Mouse (Mus musculus) heart, embryonic 11.5 days (tissue): ENCODE results near the gene Heg1. TPM values are rescaled to one million over a fixed set of nuclear protein-coding genes. Genes with fewer than 3 reads are reported as not detected.

Source experiments
- ATAC-seq: fragments of 200-750 bp; cut with Nextera tagmentation; replicated peaks from 2 replicates; pipeline ENCODE4 v1.8.0; 2017; ENCODE audit warnings: moderate library complexity; ENCODE audit not compliant: insufficient number of reproducible peaks, low FRiP score, low TSS enrichment
- H3K27ac ChIP-seq: fragments of 300-500 bp; sonication (generic); 2 replicates; pipeline ENCODE4 v1.5.1; 2014; ENCODE audit warnings: mild to moderate bottlenecking, low read depth, low read length
- H3K27me3 ChIP-seq: fragments of 300-500 bp; sonication (generic); 2 replicates; pipeline ENCODE4 v1.6.1; 2014; ENCODE audit warnings: mild to moderate bottlenecking, low read length, mixed read lengths; ENCODE audit not compliant: control insufficient read depth, insufficient read depth
- H3K36me3 ChIP-seq: fragments of 300-500 bp; sonication (generic); 2 replicates; pipeline ENCODE4 v1.6.1; 2014; ENCODE audit warnings: mild to moderate bottlenecking, low read length, moderate library complexity, mixed read lengths; ENCODE audit not compliant: control insufficient read depth, insufficient read depth
- H3K4me1 ChIP-seq: fragments of 300-500 bp; sonication (generic); 2 replicates; pipeline ENCODE4 v1.6.1; 2014; ENCODE audit warnings: low read length; ENCODE audit not compliant: control insufficient read depth, insufficient read depth
- H3K4me2 ChIP-seq: fragments of 300-500 bp; sonication (generic); 2 replicates; pipeline ENCODE4 v1.6.1; 2014; ENCODE audit warnings: mild to moderate bottlenecking, moderate library complexity
- H3K4me3 ChIP-seq: fragments of 300-500 bp; sonication (generic); 2 replicates; pipeline ENCODE4 v1.5.1; 2014; ENCODE audit warnings: low read depth, low read length
- H3K9ac ChIP-seq: fragments of 300-500 bp; sonication (generic); 2 replicates; pipeline ENCODE4 v1.6.1; 2014; ENCODE audit warnings: mild to moderate bottlenecking, low read depth, low read length, moderate library complexity
- H3K9me3 ChIP-seq: fragments of 300-500 bp; sonication (generic); replicated peaks from 2 replicates; pipeline ENCODE4 v1.6.1; 2016; ENCODE audit warnings: low read length; ENCODE audit not compliant: control insufficient read depth
- WGBS: fragments of 180-500 bp; shearing (Covaris S2); extraction: QIAGEN DNeasy Blood & Tissue Kit; methylation state at CpG from one replicate; pipeline ENCODE4 v1.1.7; 2014; ENCODE audit not compliant: insufficient replicate concordance; 5-methylcytosine and 5-hydroxymethylcytosine counted together
- polyA plus RNA-seq: library from polyadenylated mRNA; unstranded; fragments of >200 nt; fragmentation: Nextera tagmentation; extraction: Ambion mirVana; gene quantifications from 2 replicates; pipeline ENCODE4 v1.2.1, GENCODE M21; 2014

The Heg1 gene
- polyA plus RNA-seq, 1 experiment from 2014 or later = 31.3 TPM

DNA sequence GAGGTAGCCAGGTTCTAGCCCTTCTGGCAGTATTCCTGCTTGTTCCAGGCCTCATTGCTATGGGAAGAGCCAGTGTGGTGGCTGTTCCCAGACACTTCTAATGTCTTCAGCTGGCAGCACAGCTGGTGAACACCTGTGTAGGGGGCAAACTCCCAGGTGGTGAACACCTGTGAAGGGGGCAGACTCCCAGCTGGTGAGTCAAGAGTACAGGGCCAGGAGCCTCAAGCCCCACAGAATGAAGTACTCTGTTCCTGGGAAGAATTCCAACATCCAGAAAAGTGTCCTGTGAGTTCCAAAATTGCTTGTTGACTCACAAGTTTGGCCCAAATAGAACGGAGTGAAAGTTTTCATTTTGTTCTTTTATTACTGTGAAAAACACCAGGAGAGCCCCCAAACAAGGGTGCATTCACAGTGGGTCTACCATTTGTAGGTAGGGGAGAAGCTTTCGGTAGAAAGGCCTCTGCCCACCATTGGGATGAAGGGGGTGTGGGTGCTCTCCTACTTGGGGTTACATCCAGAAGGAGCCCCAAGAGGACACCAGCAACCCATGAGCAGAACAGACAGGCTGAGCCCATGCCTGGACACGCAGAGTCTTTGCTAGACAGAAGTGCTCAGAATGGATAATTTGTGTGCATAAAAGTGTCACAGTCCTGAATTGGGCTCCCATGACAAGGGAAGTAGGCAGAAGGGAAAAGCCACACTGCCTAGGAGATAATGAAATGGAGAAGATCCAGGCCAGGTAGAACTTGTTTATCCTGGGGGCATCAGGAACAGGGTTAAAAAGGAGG, 84.5 kb downstream of the Heg1 start:
- H3K27me3 ChIP-seq = no peaks in the 10 kb centered on the region
- H3K27ac ChIP-seq = no peak overlapping the region
- no peak overlapping the region for H3K9ac ChIP-seq
- 0 out of 2 replicates have a peak, but pooled peaks cover 5% of the 10 kb centered on the region for H3K36me3 ChIP-seq
- no peaks in the 10 kb centered on the region for H3K9me3 ChIP-seq
- H3K4me3 ChIP-seq = no peak overlapping the region
- 89% methylated on average over 3 of the region's 3 CpGs for WGBS
- H3K4me2 ChIP-seq = no peak overlapping the region
- H3K4me1 ChIP-seq = no peaks in the 10 kb centered on the region
- no peak for ATAC-seq

DNA sequence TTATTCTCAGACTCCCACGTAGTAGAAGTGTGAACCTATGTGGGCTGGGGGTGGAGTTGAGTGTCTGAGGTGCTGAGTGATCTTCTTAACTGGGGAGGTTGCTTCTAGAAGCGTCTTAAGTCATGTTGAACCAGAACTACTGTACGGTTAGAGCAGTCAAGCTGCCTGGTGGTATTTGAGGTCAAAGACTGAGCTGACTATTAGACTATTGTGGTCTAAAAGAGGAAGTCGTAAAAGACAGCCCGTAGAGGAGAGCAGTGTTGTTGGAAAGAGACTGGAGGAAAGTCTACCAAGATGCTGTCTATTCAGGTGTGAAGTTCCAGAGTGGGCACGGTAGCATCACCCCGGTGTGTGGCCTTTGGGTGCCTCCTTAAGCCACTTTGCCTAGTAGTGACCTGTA, 85.7 kb downstream of the Heg1 start:
- Histone ChIP-seq H3K9me3 (no peaks in the 10 kb centered on the region), H3K36me3 (peaks cover 3% of the 10 kb centered on the region; the same call in 1 of the 2 replicates), H3K27ac (no peak overlapping the region), H3K9ac (no peak overlapping the region), H3K27me3 (no peaks in the 10 kb centered on the region), H3K4me1 (no peaks in the 10 kb centered on the region), H3K4me2 (no peak overlapping the region), H3K4me3 (no peak overlapping the region)
- ATAC-seq = no peak
- WGBS = 79% methylated on average over 7 of the region's 7 CpGs

DNA sequence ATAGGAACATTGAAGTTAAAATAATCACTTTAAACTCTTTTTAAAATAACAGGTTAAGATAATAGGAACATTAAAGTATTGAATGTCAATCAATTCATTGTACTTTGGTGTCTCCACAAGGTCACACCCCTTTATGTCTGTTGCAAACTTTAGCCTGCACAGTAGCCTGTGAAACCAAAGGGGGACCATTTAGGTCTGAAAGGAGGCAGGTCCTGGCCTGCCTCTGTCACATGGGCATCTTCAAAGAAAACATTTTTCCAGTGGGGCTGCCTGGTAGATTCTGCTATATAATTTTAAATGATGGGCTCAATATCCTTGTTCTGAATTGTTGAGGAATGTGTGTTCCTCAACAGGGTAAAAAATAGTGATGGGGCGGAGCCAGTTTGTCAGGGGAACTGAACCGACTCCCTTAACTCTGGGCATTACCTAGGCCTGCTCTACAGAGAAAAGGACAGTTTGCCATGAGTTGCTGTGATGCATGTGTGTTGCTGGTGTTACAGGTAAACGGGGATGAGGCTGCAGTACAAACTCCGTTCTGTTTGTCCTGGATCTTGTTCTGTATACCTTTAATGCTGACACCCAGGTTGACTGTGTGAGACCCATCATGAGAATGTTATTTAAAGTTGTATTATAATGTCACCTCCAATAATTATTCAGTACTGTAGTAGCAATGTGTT, 86.7 kb downstream of the Heg1 start:
- WGBS = 77% methylated on average over 4 of the region's 4 CpGs
- no peak for ATAC-seq
- Histone ChIP-seq H3K27me3 (no peaks in the 10 kb centered on the region), H3K4me1 (no peaks in the 10 kb centered on the region), H3K27ac (no peak overlapping the region), H3K4me3 (no peak overlapping the region), H3K9me3 (no peaks in the 10 kb centered on the region), H3K4me2 (no peak overlapping the region), H3K36me3 (peaks cover 3% of the 10 kb centered on the region; the same call in 1 of the 2 replicates), H3K9ac (no peak overlapping the region)

DNA sequence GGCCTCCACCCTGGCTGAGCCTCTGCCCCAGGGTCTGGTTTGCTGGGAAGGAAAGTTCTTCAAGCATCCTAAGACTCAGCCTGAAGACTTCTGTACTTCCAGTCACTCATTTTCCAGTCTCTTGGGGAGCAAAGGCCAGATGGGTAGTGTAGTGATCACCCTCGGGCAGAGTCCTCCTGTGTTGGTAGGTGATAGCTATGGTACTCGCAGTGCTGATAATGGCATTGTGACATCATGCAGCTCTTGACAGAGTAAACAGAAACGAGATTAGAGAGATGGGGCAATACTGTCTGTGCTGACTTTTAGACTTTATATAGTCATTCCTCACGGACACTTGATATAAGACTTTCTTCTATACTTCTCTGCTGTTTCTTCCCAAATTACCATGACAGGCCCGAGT, 88.6 kb downstream of the Heg1 start:
- H3K4me2 ChIP-seq = no peak overlapping the region
- ATAC-seq = no peak
- H3K36me3 ChIP-seq = no peaks in the 10 kb centered on the region; the same call in 1 of the 2 replicates
- H3K4me1 ChIP-seq = no peaks in the 10 kb centered on the region
- no peaks in the 10 kb centered on the region for H3K27me3 ChIP-seq
- 59% methylated on average over 5 of the region's 5 CpGs for WGBS
- no peaks in the 10 kb centered on the region for H3K9me3 ChIP-seq
- no peak overlapping the region for H3K27ac ChIP-seq
- no peak overlapping the region for H3K9ac ChIP-seq
- no peak overlapping the region for H3K4me3 ChIP-seq

DNA sequence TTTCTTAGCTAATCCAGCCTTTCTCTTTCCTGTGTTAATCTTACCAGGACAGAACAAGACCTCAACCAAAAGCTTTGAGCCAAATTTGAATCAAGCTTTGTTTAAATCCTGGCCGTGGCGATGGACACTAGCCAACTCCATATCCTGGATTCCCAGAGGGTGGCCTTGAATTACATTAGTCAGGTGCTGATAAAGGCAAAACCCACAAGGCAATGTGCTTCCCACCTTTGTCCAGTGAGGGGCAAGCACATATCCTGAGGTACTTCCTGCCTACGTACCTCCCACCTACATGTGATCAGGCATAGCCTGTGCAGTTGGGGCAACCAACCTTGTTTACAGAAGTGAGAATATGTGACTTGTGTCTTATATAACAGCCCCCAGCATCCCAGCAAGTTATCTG, 90.8 kb downstream of the Heg1 start:
- Histone ChIP-seq H3K4me2 (no peak overlapping the region), H3K27ac (no peak overlapping the region), H3K4me3 (no peak overlapping the region), H3K9me3 (no peaks in the 10 kb centered on the region), H3K9ac (no peak overlapping the region), H3K36me3 (no peaks in the 10 kb centered on the region; the same call in 1 of the 2 replicates), H3K27me3 (no peaks in the 10 kb centered on the region), H3K4me1 (no peaks in the 10 kb centered on the region)
- ATAC-seq = no peak
- WGBS = 74% methylated on average over 3 of the region's 3 CpGs

DNA sequence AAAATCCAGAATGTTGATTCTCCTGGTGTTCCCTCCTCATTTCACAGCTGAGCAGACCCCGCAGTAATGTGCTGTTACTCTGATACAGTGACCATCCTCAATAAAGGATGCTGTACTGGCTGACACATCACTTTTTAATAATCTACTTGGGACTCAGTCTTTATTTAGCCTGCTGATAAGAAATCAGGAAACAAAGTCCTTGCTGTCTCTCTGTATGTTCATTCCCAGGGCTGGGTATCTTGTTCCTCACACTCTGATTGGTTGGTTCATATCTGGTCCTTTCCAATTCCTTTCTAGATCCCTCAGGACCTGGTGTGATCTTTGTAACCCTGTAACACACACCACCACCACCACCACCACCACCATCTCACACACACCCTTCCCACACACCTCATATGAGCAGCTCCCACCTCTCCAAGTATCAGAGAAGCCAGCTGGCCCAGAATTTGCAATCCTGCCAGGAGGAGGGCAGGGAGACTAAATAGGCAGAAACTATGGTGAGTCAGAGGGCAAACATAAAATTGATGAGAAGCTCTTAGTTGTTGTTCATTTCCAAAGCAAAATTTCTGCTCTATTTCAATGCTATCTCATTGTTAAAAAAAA, 91.7 kb downstream of the Heg1 start:
- Histone ChIP-seq H3K4me1 (no peaks in the 10 kb centered on the region), H3K4me3 (no peak overlapping the region), H3K9ac (no peak overlapping the region), H3K9me3 (no peaks in the 10 kb centered on the region), H3K4me2 (no peak overlapping the region), H3K27me3 (no peaks in the 10 kb centered on the region), H3K27ac (no peak overlapping the region), H3K36me3 (no peaks in the 10 kb centered on the region; the same call in 1 of the 2 replicates)
- ATAC-seq = no peak
- 80% methylated on average over 1 of the region's 1 CpGs for WGBS

DNA sequence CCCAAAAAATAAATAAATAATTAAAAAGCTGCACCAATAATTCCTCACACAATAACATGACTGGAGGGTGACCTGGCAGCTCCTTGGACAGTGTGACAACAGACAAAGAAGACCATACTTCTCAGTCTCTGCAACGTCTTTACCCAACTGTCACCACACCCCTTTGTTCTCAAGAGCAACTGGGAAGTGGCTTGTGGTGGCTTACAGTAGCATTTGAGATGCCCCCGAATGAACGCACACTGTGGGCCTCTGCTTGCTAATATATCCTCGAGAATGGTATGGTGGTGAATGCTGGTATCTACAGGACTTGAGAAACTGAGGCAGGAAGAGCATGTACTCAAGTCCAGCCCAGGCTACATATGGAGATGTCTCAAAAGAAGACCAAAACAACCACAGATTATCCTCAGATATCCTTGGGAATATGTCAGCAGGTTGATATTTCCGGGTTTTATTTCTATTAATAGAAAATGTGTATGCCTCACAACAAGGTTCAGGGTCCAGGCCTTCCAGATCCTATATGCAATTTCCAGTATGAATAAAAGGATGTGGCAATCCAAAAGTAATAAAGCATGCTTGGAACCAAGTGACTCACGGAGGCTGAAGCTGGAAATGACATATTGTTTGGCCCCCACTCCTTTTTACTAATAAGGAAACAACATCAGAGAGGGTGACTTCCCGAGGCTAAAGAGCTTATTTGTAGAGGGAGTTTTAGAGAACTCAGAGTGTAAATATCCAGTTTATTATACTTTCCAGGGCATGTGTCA, 92.8 kb downstream of the Heg1 start:
- no peaks in the 10 kb centered on the region for H3K9me3 ChIP-seq
- 77% methylated on average over 7 of the region's 7 CpGs for WGBS
- H3K4me3 ChIP-seq = no peak overlapping the region
- no peaks in the 10 kb centered on the region for H3K4me1 ChIP-seq
- H3K36me3 ChIP-seq = no peaks in the 10 kb centered on the region; the same call in 1 of the 2 replicates
- H3K27me3 ChIP-seq = no peaks in the 10 kb centered on the region
- H3K27ac ChIP-seq = no peak overlapping the region
- H3K4me2 ChIP-seq = no peak overlapping the region
- H3K9ac ChIP-seq = no peak overlapping the region
- no peak for ATAC-seq

DNA sequence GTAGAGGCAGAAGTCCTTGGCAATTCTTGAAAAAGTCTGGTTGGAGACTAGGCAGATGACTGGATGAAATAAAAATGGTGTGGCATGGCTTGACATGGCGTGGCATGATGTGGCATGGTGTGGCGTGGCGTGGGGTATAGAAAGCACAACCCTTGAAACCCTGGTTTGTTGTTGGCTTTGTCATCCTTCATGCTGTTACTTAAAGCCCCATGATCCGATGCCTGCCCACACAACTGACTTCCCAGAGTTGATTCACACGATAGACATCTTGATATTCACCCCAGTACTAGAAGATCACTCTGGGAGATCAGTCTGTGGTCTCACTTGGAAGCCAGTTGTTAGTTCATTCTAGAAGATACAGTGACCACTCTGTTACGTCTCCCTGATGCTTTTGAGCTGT, 93.4 kb downstream of the Heg1 start:
- H3K4me2 ChIP-seq = no peak overlapping the region
- no peak overlapping the region for H3K9ac ChIP-seq
- H3K27me3 ChIP-seq = no peaks in the 10 kb centered on the region
- no peak for ATAC-seq
- H3K4me3 ChIP-seq = no peak overlapping the region
- 0 out of 2 replicates have a peak, but pooled peaks cover 4% of the 10 kb centered on the region for H3K4me1 ChIP-seq
- H3K27ac ChIP-seq = no peak overlapping the region
- no peaks in the 10 kb centered on the region; the same call in 1 of the 2 replicates for H3K36me3 ChIP-seq
- WGBS = 78% methylated on average over 6 of the region's 6 CpGs
- H3K9me3 ChIP-seq = no peaks in the 10 kb centered on the region
